Mouse (Mus musculus) left cerebral cortex, adult 18-20 months (tissue): ENCODE measurements at regions not wholly inside any gene's neighbourhood (a gene's known extent, or its start where the extent isn't known, plus 50 kb on each side); places are given as distances from the start of the nearest gene placed in this dataset.

ENCODE experiments used
- DNase-seq, 2 experiments: peaks; one replicate each; pipeline ENCODE4 v3.0.0; 2021 to 2022; ENCODE audit warnings: low spot score in 2 of 2, mixed read lengths in 1 of 2

DNA sequence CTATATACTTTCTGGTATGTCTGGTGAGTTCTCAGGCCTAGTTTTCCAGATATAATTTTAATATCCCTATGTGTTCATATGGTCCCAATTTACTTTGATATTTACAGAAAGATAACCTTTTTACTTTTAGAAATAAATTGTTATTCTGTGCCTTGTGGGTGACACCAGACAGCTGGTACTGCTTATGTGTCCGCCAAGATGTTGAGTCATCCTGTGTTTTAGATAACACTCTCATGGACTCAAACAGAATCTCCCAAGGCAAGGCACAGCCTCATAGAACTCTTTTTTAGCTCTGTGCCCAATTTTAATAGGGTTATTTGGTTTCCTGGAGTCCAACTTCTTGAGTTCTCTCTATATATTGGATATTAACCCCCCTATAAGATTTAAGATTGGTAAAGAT is 116.2 kb upstream of the Tex13c3 start:
- peak; percentile 4 to 10 for DNase-seq

DNA sequence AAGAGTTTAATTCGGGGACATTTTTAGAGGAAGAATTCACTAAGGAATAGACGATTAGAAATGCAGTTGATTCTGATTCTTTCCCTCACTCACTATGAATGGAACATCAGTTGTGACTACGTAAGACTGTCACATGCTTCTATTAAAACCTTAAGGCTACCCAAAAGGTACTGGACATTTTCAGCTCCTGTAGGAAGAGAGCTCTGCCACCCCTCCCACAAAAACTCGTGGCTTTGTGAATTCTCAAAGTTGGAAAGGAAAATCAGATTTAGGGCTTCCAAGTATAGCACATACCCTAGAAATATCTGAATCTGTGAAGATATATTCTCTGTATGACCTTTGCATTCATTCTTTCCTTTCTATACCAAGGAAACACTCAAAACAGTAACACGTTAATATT is 74.8 kb upstream of the Tex13c3 start:
- no peak for DNase-seq
